Mouse (Mus musculus) layer of hippocampus, adult 9-11 months (tissue): ENCODE data around the gene Ly6g6d.
A peak's percentile ranks its signal among the peaks of the same experiment; 100 is the strongest.

ENCODE experiments used
- DNase-seq: peaks from one replicate; pipeline ENCODE4 v3.0.0; 2022

Gene Ly6g6d

DNA sequence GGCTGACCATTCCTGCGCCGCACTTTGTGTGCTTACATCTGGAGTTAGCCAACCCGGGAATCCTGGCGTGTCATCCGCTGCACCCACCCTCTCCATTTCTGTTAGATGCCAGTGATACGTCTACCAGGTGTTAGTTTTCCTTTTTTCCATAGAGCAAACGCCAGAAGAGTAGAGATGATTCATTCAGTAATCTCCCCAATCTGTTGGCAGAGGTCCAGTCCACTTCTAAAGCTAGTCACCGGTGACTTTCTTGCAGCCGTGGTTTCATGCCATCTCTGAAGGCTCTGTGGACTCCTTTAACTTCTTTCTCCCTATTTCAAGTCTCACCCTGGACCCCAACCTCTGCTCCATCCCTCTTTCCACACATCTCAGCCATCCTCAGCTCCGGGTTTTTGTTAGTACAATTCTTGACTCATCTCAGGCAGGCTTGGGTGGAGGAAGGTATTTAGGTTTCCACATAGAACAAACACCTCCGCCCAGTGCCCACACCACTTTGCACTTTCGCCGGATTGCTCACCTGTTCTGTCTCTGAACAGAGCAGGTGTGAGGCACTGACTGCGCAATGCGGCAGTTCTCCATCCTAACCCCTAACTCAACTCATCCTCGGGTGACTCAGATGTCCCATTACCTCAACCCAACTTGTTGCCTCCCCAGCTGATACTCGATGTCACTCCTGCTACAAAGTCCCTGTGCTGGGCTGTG is 9.5 kb downstream of the Ly6g6d start:
- no peak for DNase-seq

DNA sequence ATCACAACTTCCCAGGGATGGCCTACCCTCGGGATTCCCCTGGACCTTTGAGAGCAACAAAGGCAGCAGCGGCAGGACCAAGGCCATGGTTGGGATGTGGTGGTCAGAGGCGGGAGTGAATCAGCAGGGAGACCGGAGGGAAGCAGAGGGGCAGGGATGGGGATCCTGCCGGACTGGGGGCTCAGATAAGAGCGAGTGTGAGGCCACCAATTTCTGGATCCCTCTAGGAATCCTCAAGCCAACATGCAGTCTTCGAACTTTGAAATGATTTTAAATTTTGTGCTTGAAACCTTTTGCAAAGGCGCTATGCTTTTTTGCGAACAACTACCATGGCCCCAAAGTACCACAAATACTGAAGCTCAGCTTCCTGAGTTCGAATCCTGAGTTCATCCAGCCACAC is 11.8 kb downstream of the Ly6g6d start, which contains the start of gene Mpig6b:
Gene Mpig6b (minus strand): TSS at position 101 of the 400 bp plus-strand sequence.
- DNase-seq, result no peak

DNA sequence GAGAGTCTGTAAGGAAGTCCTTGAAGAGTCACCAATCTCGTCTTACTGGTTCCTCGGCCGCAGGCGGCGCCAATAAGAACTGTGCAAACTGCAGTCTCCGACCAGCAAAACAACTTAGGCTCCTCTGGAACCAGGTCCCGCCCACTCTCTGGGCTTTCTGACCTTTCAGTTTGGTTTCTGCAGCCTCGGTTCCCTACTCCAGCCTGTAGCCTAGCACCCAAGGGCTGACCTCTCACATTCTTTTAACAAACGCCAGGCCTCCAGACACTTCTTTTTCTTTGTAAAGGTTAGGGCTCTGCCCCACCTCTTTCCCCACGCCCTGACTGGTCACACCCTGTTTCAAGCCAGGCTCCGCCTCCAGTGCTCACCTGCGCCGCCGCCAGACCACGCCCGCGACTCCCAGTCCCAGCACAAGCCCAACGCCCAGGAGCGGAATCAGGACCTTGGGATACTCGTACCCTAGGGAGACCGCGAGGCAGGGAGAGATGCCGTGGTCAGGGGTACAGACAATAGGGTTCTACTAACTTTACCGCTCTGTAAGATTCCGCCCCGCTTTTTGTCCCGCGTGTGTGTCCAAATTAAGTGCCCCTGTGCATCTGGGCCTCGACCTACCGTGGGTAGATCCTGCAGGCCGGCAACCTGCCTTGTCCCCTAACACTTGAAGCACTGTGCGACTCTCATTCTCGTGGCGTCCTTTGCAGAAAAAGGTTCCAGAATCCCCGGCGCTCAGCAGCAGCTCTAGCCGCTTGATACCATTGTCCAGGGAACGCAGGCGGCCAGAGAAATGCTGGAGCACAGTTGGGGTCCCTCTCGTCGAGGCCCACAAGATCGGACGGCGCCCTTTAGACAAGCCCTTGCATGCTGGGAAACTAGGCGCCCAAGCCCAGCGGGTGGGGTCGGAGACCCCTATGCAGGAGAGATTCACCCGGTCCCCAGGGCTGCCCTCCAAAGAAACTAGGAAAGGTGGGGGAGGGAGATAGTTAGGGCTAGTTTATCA is 12.6 kb downstream of the Ly6g6d start, which contains the start of gene Ly6g6c:
Gene Ly6g6c (plus strand): TSS at position 438 of the 997 bp plus-strand sequence.
- DNase-seq, result no peak

DNA sequence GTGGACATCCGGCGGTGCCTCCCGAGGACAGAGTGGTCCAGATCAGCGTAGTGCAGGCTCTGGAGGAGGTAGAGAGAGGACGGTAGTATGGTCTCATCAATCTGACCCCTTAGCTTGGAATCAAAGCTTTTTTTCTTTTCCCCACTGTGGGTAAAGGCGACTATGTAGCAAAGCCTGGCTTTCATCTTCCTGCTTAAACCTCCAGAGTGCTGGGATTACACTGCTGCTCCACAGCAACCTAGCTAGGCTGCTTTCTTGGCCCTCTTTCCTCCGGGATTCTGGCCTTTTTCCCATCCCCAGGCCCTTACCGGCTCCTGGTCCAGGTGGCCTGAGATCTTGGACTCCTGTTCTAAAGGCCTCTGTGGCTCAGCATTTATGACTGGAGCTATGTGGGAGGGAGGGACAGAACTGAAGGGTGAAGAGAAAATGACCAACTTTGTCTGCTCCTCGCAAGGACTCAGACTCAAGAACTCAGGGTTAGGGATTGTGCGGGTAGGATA is 13.4 kb downstream of the Ly6g6d start:
- no peak for DNase-seq

DNA sequence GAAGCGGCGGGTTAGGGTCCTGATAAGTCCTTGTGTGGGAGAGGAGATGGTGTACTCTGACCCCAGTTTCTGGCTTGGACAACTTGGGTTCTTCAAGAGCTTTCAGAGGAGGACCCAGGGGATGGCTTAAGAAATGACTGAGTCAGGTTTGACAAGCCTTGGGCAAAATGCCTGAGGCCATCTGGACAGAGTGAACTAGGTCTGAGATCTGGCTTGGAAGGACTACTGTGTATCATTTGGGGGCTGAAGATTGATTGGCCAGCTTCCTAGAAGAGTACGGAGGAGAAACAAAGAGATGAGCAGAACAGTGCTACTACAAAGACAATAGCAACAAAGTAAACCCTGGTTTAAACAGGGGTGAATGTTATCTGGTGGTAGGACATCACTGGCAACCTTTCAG is 14.4 kb downstream of the Ly6g6d start:
- DNase-seq, result no peak

DNA sequence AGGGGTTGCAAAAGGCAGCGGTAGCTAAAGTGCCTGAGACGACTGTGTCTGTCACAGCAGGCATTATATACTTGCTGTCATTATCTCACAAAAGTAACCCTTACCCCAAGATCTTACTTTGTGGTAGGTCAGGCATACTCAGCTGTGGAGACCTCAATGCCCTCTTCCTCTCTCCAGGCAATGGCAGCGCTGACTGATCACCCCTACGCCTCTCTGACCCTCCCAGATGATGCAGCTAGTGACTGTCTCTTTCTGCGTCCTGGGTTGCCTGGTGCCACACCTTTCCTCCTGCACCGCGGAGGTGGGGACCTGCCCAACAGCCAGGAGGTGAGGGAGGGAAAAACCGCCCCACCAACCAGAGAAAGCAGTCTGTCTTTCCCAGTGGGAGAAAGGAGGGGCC is 16.6 kb downstream of the Ly6g6d start:
- no peak for DNase-seq

DNA sequence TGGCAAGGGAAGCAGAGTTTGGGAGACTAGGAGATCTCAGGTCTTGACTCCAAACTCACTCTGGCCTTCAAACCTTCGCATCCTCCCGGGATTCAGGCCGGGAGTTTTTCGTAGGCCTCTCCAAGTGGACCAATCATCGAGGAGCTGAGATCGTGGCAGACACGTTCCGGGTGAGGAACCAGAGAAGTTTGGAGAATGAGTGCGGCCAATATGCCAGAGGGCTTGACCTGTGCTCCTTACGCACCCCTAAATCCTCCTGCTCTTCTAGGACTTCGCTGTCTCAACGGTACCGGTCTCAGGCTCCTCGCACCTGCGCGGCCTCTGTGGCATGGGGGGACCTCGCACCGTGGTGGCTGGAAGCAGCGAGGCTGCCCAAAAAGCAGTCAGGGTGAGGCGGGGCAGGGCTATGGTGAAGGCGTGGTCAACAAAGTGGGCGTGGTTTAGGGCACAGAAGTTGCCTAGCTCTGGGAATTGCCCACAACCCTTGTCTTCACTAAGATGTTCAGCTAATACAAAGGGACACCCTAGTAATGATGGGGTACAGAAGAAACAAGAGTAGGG is 17.0 kb downstream of the Ly6g6d start:
- no peak for DNase-seq

DNA sequence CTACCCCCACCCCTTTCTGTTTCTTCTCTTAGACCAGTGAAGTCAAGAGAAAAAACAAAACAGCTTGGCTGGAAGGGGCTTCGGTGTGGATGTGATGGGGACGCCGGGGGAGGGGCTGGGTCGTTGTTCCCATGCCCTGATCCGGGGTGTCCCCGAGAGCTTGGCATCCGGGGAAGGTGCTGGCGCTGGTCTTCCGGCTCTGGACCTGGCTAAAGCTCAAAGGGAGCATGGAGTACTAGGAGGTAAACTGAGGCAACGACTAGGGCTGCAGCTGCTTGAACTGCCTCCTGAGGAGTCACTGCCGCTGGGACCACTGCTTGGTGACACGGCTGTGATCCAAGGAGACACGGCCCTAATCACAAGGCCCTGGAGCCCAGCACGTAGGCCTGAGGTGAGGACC is 17.8 kb downstream of the Ly6g6d start:
- no peak for DNase-seq

DNA sequence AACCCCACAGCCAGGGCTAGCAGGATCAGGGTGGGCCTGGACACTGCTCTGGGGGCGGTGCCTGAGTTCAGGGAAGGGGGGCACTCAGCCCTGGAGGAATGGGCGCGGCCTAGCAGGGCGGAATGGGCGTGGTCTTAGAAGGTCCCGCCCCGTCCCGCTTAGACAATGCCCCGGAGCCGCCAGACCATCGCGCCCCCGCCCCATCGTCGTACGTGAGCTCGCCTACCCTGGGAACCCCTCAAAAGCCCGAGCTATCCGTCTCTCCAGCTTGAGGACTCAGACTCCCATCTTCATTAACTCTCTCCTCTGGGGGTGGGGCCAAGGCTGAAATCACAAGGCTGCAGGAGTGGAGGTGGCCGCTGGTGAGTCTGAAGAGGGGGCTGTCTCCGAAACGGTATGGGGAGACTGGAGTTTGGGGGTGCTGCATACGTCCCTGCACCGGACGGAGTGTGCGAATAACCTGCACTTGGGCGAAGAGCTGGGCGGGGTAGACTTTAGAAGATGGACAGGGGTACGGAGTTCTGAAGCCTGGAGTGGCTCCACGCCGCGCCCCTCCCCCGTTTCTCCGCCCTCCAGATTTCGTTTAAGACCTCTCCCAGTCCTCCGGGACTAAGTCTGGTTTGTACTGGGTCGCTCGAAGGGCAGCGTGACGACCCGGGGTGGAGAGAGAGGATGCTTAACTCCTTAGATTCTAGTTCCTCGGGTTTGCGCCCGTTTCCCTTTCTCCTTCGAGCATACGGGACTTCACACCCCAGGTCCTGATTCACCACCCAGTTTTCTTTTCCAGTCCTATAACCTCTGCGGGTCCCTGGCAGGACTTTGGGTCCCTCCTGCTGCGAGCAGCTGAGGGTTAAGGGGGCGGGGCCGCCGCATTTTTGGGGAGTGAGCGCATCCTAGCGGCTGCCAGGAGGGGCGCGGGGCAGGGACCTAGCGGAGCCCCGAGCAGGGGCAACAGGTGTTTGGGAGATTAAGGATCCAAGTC is 18.7 kb downstream of the Ly6g6d start, which contains the start of gene Ddah2:
Gene Ddah2 (plus strand): TSS at position 125 of the 982 bp plus-strand sequence.
- peak; percentile 76 for DNase-seq

DNA sequence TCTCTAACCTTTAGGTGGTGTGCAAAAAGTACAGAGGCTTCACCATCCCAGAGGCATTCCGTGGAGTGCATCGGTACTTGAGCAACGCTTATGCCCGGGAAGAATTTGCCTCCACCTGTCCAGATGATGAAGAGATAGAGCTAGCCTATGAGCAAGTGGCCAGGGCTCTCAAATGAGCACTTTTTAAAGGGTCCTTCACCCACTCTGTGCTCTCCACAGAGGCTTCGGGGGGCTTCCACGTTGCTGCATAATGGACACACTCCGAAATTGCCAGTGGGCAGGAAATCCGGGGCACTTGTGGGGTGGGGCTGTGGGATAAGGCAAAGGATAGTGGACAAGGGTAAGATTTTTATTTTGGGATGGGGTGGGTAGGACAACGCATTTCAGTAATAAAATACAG is 19.5 kb downstream of the Ly6g6d start:
- no peak for DNase-seq

DNA sequence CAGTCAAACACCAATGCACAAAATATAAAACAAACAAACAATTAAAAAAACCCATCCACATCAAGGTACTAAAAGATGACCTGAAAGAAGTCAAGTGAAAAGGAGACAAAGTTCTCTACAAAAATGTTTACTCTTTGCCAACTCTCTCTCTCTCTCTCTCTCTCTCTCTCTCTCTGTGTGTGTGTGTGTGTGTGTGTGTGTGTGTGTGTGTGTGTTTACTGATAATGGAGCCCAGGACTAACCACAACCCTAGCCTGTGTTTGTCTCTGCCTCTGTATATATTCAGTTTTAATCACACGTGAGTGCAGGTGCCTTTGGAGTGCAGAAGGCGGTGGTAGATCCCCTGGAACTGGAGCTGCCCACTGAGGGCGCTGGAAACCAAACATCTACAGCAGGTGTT is 20.8 kb downstream of the Ly6g6d start:
- DNase-seq, result no peak

DNA sequence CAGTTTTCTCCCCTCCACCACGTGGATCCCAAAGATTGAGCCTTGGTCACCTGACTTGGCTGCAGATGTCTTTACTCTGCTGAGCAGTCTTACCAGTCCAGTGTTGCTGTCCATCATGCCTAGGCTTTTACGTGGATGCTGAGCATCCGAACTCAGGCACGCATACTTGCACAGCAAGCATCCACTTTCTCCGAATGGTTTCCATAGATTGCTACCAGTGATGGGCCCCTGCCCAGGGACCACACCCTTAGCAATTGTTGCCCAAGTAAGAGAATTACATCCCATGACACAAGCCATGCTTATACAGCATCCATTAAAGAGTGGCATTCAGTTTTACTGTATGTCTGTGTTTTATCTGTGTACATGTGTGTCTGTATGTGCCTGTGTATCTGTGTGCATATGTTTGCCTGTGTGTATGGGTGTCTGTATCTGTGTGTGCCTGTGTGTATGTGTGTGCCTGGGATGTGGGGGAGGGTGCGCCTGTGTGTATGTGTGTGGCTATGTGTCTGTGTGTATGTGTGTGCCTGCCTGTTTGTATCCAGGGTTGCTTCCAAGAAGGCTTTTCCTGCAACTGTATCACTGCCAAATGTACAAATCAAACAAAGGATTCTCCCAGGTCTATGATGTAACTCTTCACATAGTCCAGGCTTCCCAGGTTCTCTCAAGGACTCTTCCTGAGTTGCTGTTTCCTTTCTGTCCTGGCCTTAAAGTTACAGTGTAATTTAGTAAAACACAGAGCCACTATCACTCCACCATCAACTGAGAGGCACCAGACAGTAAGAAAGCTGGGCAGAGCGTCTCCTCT is 22.0 kb downstream of the Ly6g6d start:
- no peak for DNase-seq

DNA sequence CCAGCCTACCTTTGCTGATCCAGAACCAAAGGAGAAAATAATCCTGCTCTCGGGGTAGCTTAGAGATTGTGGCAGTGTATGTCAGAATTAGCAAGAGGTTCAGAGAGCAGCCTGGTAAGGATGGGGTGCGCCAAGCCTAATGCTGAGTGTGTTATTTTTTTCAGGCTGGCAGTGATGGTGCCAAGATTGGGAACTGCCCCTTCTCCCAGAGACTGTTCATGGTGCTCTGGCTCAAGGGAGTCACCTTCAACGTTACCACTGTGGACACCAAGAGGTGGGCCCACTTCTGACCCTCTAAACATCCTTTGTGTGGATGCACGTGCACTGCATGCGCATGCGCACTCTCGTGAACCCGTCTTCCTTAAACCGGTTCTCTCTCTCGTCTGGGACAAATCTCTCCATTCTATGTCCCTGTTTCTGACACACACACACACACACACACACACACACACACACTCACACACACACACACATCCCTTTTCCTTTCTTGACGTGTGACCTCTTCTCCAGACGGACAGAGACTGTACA is 25.5 kb downstream of the Ly6g6d start:
- DNase-seq, result no peak

DNA sequence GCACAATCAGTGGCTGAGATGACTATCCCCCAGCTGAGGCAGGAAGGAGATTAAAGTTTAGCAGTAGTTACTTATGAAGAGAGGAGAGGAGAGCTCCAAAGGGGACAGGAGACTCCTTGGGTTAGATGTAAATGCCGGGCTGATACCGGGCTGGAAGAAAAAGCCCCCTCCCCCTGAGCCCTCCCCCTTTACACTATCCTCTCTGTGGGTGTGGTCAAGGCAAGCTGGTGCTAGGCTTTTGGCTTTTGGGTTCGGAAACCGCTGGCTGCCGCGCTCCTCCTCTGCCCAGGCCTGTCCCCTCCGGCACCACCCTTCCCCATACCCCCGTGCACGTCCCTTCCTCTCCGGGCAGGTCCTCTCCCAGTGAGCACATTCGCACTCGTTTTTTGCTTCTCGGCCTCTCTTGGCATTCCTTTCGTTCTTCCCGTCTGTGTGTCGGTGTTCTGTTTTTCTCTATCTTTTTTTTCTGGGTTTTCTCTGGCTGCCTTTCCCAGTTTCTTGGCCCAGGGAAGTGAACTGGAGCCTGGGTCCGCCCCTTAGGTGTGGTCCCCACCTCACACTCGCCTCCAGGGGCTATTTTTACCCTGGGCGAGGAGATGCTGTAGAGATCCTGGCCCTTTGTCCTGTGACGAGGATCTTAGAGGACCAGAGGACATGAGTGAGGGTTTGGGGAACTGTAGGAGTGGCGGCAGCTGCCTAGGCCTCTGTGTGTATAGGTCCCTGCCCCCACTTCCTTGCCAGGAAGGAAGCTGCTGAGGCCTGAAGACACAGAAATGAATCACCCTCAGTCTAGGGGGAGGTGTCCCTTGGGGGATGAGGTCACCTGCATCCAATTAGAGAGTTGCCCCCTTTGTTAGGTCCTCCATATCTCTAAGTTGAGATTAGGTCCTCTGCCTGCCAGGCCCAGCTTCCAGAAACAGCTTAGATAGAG is 26.4 kb downstream of the Ly6g6d start:
- peak; percentile 77 for DNase-seq

DNA sequence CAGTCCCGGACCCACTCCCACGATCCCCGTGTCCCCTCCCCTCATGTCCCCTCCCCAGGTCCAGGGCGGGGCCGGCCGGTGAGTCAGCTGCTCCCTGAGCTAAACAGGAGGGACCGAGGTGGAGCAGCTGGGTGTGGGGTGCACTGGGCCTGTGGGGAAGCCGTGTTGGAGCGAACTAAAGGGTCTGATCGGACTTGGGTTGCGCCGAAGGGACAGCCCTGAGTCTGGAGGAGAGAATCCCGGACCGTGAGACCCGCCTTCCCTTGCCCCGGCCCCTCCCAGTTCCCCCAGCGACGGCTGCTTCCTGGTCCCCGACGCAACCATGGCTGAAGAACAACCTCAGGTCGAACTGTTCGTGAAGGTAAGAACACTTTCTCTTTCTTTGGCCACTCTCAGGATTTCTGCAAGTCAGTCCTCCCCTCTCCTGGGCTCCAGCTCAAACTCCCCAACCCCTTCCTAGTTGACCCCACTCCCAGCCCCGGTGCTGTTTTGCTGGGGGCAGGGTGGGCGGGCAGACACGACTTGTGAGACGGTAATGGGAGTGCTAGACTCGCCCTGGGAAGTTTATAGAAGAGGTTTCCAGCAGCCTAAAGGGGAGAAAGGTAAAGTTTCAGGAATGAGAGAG is 27.6 kb downstream of the Ly6g6d start:
- DNase-seq, result peak; percentile 57

DNA sequence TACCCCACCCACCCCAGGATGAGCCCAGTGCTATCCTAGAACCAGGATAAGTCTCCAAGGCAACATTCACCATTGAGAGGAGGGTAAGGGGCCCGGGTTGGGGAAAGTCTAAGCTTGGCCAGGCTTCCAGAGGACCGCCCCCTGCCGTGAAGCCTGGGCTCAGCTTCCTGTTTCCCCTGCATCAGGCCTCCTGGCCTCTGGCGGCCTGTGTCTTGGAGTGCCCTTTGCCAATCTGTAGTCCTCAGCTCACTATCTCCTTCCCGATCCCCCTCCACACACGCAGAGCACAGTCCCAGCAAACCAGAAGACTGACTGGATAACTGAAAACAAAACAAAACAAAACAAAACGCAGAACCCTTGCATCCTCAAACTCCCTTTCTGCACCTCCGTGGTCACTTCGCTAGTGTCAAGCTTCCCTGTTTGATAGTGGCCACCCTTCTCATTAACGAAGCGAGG is 28.3 kb downstream of the Ly6g6d start, which contains the start of gene Clic1:
Gene Clic1 (plus strand): TSS at position 406 of the 456 bp plus-strand sequence.
- no peak for DNase-seq

DNA sequence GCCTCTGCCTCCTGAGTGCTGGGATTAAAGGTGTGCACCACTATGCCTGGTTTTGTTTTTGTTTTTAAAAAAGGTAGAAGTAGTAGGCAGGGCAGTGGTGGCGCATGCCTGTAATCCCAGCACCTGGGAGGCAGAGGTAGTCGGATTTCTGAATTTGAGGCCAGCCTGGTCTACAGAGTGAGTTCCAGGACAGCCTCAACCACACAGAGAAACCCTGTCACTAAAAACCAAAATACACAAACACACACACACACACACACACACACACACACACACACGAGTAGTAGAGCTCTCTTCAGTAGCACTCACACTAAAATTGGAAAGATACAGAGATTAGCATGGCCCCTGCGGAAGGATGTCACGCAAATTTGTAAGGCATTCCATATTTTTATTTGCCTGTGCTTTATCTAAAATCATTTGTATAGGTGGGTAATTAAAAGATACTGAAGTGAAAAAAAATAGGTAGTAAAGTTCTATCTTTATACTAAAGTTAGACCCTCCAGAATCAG is 28.9 kb downstream of the Ly6g6d start:
- no peak for DNase-seq

DNA sequence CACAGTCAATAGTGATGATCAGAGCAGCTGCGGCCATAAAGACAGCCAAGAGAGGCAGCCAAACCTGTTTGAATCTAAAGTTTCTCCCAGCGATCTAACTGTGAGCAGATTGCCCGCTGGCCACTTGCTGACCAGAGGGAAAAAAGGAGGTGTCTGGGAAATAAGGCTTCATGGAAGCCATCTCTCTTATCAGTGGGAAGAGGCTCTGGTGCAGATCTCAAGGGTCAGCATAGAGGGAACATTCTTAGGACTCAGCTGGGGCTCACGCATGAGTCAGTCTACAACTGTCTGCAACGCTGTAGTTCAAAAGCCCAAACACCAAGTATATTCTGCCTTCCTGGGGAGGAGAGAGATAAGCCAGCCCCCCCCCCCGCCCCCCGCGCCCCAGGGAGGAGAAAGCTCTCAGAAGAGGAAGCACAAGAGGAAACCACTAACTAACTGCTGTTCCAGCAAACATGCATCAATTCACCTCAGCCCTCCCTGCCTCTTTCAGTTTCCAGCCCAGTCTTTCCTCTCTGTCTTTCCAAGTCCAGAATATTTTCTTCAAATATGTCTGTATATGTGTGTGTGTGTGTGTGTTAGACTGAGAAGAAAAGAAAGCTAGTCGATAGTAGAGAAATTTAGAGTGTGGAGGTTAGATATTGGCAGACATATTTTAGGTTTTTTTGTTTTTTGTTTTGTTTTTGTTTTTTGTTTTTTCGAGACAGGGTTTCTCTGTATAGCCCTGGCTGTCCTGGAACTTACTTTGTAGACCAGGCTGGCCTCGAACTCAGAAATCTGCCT is 29.5 kb downstream of the Ly6g6d start:
- no peak for DNase-seq
